In genomic region chr19:3575276-3575631, GRCm38 (mm10) we compare ENCODE assay signal across 8 mouse cellular contexts. TPM values are rescaled to one million over a fixed set of nuclear protein-coding genes. Genes with fewer than 3 reads are reported as not detected.
DNase-seq lines count a peak whose midpoint lies in the region; ATAC-seq and TF ChIP-seq lines count a peak whose summit lies in the region.

No protein-coding gene starts in this region.

- H3K36me3 ChIP-seq in hindbrain, embryonic 15.5 days, result no peaks in the 10 kb centered on the region
- H3K36me3 ChIP-seq in liver, embryonic 11.5 days (ENCODE audit: control insufficient read depth, insufficient read depth, low read length), result no peaks in the 10 kb centered on the region
- no peaks in the 10 kb centered on the region for H3K36me3 ChIP-seq in neural tube, embryonic 14.5 days (ENCODE audit: control insufficient read depth, insufficient read depth, low read length)

- 0% methylated on average over 41 of the region's 50 CpGs for whole genome bisulfite sequencing in hindbrain, embryonic 15.5 days
- WGBS in liver, embryonic 11.5 days, result under 1% methylated on average over 50 of the region's 50 CpGs
- 0% methylated on average over 41 of the region's 50 CpGs for WGBS in neural tube, embryonic 14.5 days

- TF ChIP-seq CTCF in layer of hippocampus, adult 2 months (conservative IDR thresholded peaks at IDR 0.05), result no peak
- no peak for TF ChIP-seq CTCF in embryonic fibroblast, embryonic 13.5 days (IDR thresholded peaks at IDR 0.05; ENCODE audit: borderline replicate concordance, insufficient read depth, low read length)

- H3K4me2 ChIP-seq in hindbrain, embryonic 15.5 days, result peak overlapping the region; percentile 64
- H3K4me2 ChIP-seq in liver, embryonic 11.5 days, result peak overlapping the region; percentile 96
- peak overlapping the region; percentile 91 for H3K4me2 ChIP-seq in neural tube, embryonic 14.5 days (ENCODE audit: low read depth, low read length)

- no peaks in the 10 kb centered on the region for H3K9me3 ChIP-seq in hindbrain, embryonic 15.5 days
- no peaks in the 10 kb centered on the region for H3K9me3 ChIP-seq in liver, embryonic 11.5 days (ENCODE audit: control insufficient read depth, low read length)
- no peaks in the 10 kb centered on the region for H3K9me3 ChIP-seq in neural tube, embryonic 14.5 days (ENCODE audit: control insufficient read depth, low read length)

- no peaks in the 10 kb centered on the region for H3K27me3 ChIP-seq in hindbrain, embryonic 15.5 days
- no peaks in the 10 kb centered on the region for H3K27me3 ChIP-seq in liver, embryonic 11.5 days (replicated peaks; ENCODE audit: control insufficient read depth, insufficient read depth, low read length)
- no peaks in the 10 kb centered on the region for H3K27me3 ChIP-seq in neural tube, embryonic 14.5 days (ENCODE audit: control insufficient read depth, insufficient read depth, low read length)

- peak overlapping the region; percentile 99 for H3K27ac ChIP-seq in layer of hippocampus, adult 2 months
- peak overlapping the region; percentile 80 for H3K27ac ChIP-seq in embryonic fibroblast, embryonic 13.5 days (ENCODE audit: insufficient read depth, low read length)
- H3K27ac ChIP-seq in hindbrain, embryonic 15.5 days (replicated peaks), result peak overlapping the region; percentile 96
- peak overlapping the region; percentile 80 for H3K27ac ChIP-seq in liver, embryonic 11.5 days (ENCODE audit: low read depth, low read length)
- peak overlapping the region; percentile 93 for H3K27ac ChIP-seq in neural tube, embryonic 14.5 days (ENCODE audit: low read depth, low read length)

- H3K9ac ChIP-seq in hindbrain, embryonic 15.5 days, result peak overlapping the region; percentile 78
- H3K9ac ChIP-seq in liver, embryonic 11.5 days (ENCODE audit: low read depth, low read length), result peak overlapping the region; percentile 81
- peak overlapping the region; percentile 80 for H3K9ac ChIP-seq in neural tube, embryonic 14.5 days (replicated peaks; ENCODE audit: low read depth, low read length)

- peak overlapping the region; percentile 91 for H3K4me3 ChIP-seq in layer of hippocampus, adult 2 months
- peak overlapping the region; percentile 99 for H3K4me3 ChIP-seq in embryonic fibroblast, embryonic 13.5 days (ENCODE audit: insufficient read depth, low read length)
- peak overlapping the region; percentile 74 for H3K4me3 ChIP-seq in hindbrain, embryonic 15.5 days
- peak overlapping the region; percentile 80 for H3K4me3 ChIP-seq in liver, embryonic 11.5 days (ENCODE audit: low read depth, low read length)
- H3K4me3 ChIP-seq in neural tube, embryonic 14.5 days (ENCODE audit: low read depth, low read length), result peak overlapping the region; percentile 88

- peak; percentile 37; the same call in 1 of the 2 replicates for ATAC-seq in hindbrain, embryonic 15.5 days (ENCODE audit: low FRiP score, low read depth)
- ATAC-seq in liver, embryonic 11.5 days (replicated peaks; ENCODE audit: low FRiP score), result peak; percentile 54
- peak; percentile 45 for ATAC-seq in neural tube, embryonic 14.5 days (ENCODE audit: low read depth)

- H3K4me1 ChIP-seq in embryonic fibroblast, embryonic 13.5 days (ENCODE audit: control insufficient read depth, insufficient read depth, low read length), result no peaks in the 10 kb centered on the region
- peaks cover 27% of the 10 kb centered on the region for H3K4me1 ChIP-seq in hindbrain, embryonic 15.5 days (replicated peaks)
- peaks cover 29% of the 10 kb centered on the region for H3K4me1 ChIP-seq in liver, embryonic 11.5 days (replicated peaks; ENCODE audit: control insufficient read depth, insufficient read depth, low read length)
- H3K4me1 ChIP-seq in neural tube, embryonic 14.5 days (ENCODE audit: control insufficient read depth, insufficient read depth, low read length), result peaks cover 19% of the 10 kb centered on the region

- DNase-seq in layer of hippocampus, adult 2 months (ENCODE audit: low spot score in 2 of 2), result peak in 1 of 2 experiments; percentile 25
- DNase-seq in layer of hippocampus, adult 8-10 months (ENCODE audit: low spot score in 2 of 2), result no peak
- DNase-seq in liver, embryonic 11.5 days (ENCODE audit: low spot score), result no peak
- DNase-seq in urinary bladder, postnatal 10 days (ENCODE audit: low spot score), result no peak
- no peak for DNase-seq in c-Kit-positive CD71-positive TER-119-positive erythroid progenitor cells, embryonic 14.5 days (ENCODE audit: low spot score)

- no peak for TF ChIP-seq POLR2A in embryonic fibroblast, embryonic 13.5 days (IDR thresholded peaks at IDR 0.05; ENCODE audit: low read depth, low read length)

RNA-seq across cellular contexts. Expression of gene Ppp6r3, which starts 0.3 kb away (rescaled TPM):
- 10 to 100 TPM; 82.7 to 88.5 TPM for total RNA-seq in layer of hippocampus, adult 2 months (2021)
- 10 to 100 TPM; 71.8 to 91.5 (median 85.1) TPM for total RNA-seq in layer of hippocampus, adult 8-10 months (2022)
- polyA plus RNA-seq in embryonic fibroblast, embryonic 13.5 days (2011; ENCODE audit: insufficient read length, low read depth, missing spikeins), result 63.6 and 69.4 TPM in 2 replicates
- 56.4 and 56.7 TPM in 2 replicates for polyA plus RNA-seq in hindbrain, embryonic 15.5 days (2015; fragmentation: Nextera tagmentation; extraction: Ambion mirVana)
- 53.9 and 58.9 TPM in 2 replicates for polyA plus RNA-seq in liver, embryonic 11.5 days (2014; fragmentation: Nextera tagmentation; extraction: Ambion mirVana)
- 67.3 and 72.5 TPM in 2 replicates for polyA plus RNA-seq in neural tube, embryonic 14.5 days (2014; fragmentation: Nextera tagmentation; extraction: Ambion mirVana)
